Mouse (Mus musculus) kidney, embryonic 15.5 days (tissue): ENCODE data around the gene Riok1. TPM values are rescaled to one million over a fixed set of nuclear protein-coding genes. Genes with fewer than 3 reads are reported as not detected.
A peak's percentile ranks its signal among the peaks of the same experiment; 100 is the strongest.

Experiments
- ATAC-seq: fragments of 200-750 bp; cut with Nextera tagmentation; replicated peaks from 2 replicates; pipeline ENCODE4 v1.8.0; 2017; ENCODE audit warnings: moderate TSS enrichment; ENCODE audit not compliant: low FRiP score
- H3K27ac ChIP-seq: fragments of 300-500 bp; sonication (generic); 2 replicates; pipeline ENCODE4 v1.5.1; 2015; ENCODE audit warnings: mild to moderate bottlenecking, inconsistent platforms
- H3K27me3 ChIP-seq: fragments of 300-500 bp; sonication (generic); 2 replicates; pipeline ENCODE4 v1.6.1; 2015; ENCODE audit warnings: inconsistent platforms
- H3K36me3 ChIP-seq: fragments of 300-500 bp; sonication (generic); 2 replicates; pipeline ENCODE4 v1.6.1; 2015; ENCODE audit warnings: inconsistent platforms
- H3K4me1 ChIP-seq: fragments of 300-500 bp; sonication (generic); 2 replicates; pipeline ENCODE4 v1.6.1; 2015; ENCODE audit warnings: inconsistent platforms
- H3K4me2 ChIP-seq: fragments of 300-500 bp; sonication (generic); 2 replicates; pipeline ENCODE4 v1.6.1; 2015; ENCODE audit warnings: moderate library complexity, mild to moderate bottlenecking, inconsistent platforms
- H3K4me3 ChIP-seq: fragments of 300-500 bp; sonication (generic); replicated peaks from 2 replicates; pipeline ENCODE4 v1.5.1; 2015; ENCODE audit warnings: mild to moderate bottlenecking, inconsistent platforms
- H3K9ac ChIP-seq: fragments of 300-500 bp; sonication (generic); 2 replicates; pipeline ENCODE4 v1.6.1; 2015; ENCODE audit warnings: mild to moderate bottlenecking, inconsistent platforms
- H3K9me3 ChIP-seq: fragments of 300-500 bp; sonication (generic); replicated peaks from 2 replicates; pipeline ENCODE4 v1.6.1; 2016; ENCODE audit warnings: inconsistent platforms
- WGBS: fragments of 180-500 bp; shearing (Covaris S2); methylation state at CpG from one replicate; pipeline ENCODE4 v1.1.7; 2015; ENCODE audit warnings: mixed read lengths; 5-methylcytosine and 5-hydroxymethylcytosine counted together
- polyA plus RNA-seq: library from polyadenylated mRNA; unstranded; fragments of >200 nt; fragmentation: Nextera tagmentation; extraction: Ambion mirVana; gene quantifications from 2 replicates; pipeline ENCODE4 v1.2.1, GENCODE M21; 2015

Riok1 gene
- polyA plus RNA-seq, result 54.7 and 59.9 TPM in 2 replicates

DNA sequence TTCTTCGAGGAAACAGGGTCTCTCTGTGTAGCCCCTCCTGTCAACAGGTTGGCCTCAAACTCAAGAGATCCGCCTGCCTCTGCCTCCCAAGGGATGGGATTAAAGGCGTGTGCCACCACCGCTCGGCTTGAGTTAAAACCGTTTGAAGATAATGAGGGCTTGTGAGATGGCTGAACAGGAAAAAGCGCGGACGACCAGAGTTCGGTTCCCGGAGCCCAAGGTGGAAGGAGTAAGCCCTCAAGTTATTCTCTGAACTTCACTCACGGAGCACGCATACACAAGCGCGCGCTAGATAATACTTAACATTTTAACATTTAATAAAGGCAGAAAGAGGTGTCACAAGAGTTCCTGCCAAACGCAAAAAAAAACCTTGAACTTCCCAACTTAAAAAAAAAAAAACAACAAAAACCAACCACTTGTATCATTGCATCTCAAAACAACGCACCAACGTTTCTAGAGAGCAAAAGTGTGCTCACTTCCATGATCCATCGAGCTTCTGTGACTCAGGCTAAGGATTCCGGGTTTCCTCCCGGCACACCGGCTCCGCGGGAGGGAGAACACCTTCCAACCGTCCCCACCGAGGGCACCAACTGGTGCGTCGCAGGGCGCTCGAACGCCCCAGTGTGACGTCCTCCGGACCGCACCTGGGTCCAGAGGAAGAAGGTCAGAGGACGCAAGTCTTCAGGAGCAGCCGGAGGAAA is at the start of gene Riok1:
TSS of gene Riok1 (plus strand) at position 653 of the 701 bp plus-strand sequence.
- peaks cover 22% of the 10 kb centered on the region for H3K4me1 ChIP-seq
- H3K4me2 ChIP-seq, result peak within 1 kb of the TSS; percentile 90
- H3K27ac ChIP-seq, result peak within 1 kb of the TSS; percentile 86
- peaks cover 27% of the 10 kb centered on the region for H3K36me3 ChIP-seq
- no peak for ATAC-seq
- 10% methylated on average over 37 of the region's 37 CpGs for WGBS
- no peaks in the 10 kb centered on the region for H3K9me3 ChIP-seq
- no peaks in the 10 kb centered on the region for H3K27me3 ChIP-seq
- peak within 1 kb of the TSS; percentile 75 for H3K9ac ChIP-seq
- peak within 1 kb of the TSS; percentile 75 for H3K4me3 ChIP-seq

DNA sequence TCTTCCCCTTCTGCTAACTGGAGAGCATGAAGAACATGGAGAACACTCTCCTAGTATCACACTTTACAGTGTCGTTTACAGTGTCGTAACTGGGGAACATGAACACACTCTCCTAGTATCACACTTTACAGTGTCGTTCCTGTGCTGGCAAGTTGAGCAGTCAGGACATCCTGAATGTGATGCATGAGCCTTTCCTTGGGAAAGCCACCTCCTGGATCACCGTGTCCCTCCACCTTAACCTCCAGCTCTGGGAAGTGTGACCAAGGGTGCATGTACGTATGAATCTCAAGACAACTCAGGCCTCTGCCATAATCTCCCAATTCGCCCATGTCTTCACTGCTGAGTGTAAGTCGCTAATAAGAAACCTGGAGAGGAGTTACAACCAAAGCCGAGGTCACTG is 47.1 kb upstream of the Riok1 start:
- ATAC-seq, result no peak
- H3K9me3 ChIP-seq, result no peaks in the 10 kb centered on the region
- peaks cover 9% of the 10 kb centered on the region; the same call in 1 of the 2 replicates for H3K4me1 ChIP-seq
- H3K27me3 ChIP-seq, result no peaks in the 10 kb centered on the region
- no peak overlapping the region for H3K4me3 ChIP-seq
- no peak overlapping the region for H3K9ac ChIP-seq
- H3K4me2 ChIP-seq, result no peak overlapping the region
- WGBS, result 93% methylated on average over 8 of the region's 8 CpGs
- H3K36me3 ChIP-seq, result peaks cover 68% of the 10 kb centered on the region
- no peak overlapping the region for H3K27ac ChIP-seq

DNA sequence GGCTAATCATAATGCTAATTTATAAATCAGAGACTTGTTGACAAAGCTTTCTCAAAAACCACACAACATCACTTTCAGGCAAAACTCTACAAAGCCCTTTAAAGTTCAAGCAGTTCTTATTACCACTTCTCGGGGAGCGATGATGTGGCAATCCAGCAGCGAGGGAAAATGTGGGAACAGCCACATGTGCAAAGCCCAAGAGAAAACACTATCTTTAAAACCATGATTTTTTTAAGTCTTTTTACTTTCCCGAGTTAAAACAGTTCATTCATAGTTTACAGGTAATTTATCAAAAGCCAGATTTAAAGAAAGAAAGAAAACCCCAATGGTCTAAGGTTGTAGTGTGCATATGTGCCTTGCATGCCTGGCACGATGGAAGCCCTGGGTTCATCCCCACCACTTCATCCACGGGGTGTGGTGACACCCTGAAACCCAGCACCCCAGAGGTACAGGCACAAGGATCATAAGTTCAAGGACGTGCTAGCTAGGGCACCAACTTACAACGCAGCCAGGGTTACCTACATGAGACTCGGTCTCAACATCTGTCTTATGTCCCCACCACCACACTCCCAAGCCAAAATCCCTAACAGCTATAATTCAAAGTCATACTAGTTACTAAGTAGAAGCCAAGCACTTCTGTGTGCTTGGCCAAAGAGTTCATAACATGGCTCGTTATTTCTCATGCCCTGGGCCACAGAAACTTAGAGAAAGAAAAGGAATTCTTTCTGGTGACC is 44.0 kb upstream of the Riok1 start:
- peak overlapping the region; percentile 97; the same call in 1 of the 2 replicates for H3K27ac ChIP-seq
- peak overlapping the region; percentile 76 for H3K4me2 ChIP-seq
- ATAC-seq, result no peak
- H3K36me3 ChIP-seq, result peaks cover 40% of the 10 kb centered on the region
- no peaks in the 10 kb centered on the region for H3K9me3 ChIP-seq
- H3K9ac ChIP-seq, result peak overlapping the region; percentile 98
- peak overlapping the region; percentile 99 for H3K4me3 ChIP-seq
- WGBS, result 8% methylated on average over 10 of the region's 10 CpGs
- H3K27me3 ChIP-seq, result no peaks in the 10 kb centered on the region
- H3K4me1 ChIP-seq, result peaks cover 10% of the 10 kb centered on the region; the same call in 1 of the 2 replicates

DNA sequence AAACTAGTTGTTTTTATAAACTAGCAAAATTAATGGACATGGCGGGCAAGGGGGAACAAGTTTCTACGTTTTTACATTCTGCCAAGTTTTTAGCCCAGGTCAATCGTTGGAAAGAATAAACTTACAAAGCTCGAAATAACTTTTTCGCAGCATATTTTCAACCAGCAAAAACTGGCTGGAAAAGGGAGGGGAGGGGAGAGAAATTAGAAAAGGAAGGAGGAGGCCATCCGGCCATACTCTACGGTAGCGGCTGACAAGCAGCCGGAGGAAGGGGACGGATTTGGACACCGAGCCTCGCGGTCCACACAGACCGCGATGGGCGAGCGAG is 43.5 kb upstream of the Riok1 start:
- H3K27ac ChIP-seq, result peak overlapping the region; percentile 97
- no peaks in the 10 kb centered on the region for H3K9me3 ChIP-seq
- H3K36me3 ChIP-seq, result peaks cover 35% of the 10 kb centered on the region
- H3K4me2 ChIP-seq, result peak overlapping the region; percentile 76
- peaks cover 10% of the 10 kb centered on the region; the same call in 1 of the 2 replicates for H3K4me1 ChIP-seq
- H3K27me3 ChIP-seq, result no peaks in the 10 kb centered on the region
- H3K9ac ChIP-seq, result peak overlapping the region; percentile 98
- H3K4me3 ChIP-seq, result peak overlapping the region; percentile 99
- ATAC-seq, result no peak
- under 1% methylated on average over 17 of the region's 17 CpGs for WGBS

DNA sequence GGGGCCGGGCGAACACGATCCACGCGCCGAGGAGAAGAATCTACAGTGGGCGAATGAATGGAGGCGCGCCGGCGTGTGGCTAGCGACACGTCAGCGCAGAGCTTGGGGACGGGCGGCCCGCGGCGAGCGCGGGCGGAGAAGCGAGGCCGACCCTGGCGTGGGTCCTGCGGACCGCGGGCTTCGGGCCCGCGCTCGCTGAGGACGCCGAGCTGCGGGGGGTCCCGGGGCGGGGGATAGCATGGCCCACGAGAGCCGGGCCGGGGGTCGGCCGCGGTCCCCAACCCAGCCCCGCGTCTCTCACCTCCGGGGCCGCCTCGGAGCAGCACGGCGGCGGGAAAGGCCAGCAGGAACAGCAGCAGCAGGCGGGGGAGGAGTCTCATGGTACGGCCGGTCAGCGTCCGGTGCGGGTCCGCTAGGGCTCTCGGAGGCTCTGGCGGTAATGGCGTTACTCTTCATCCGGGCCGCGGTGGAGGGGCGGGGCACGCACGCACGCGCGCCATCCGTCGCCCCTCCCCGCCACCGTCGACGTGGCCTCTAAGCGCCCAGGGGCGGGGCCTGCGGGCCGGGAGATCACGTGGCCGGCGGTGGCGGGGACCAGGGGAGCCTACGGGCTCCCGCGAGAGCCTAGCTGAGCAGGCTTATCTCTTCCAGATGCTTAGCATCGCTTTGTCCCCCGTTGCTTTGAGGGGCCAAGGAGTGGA is 42.9 kb upstream of the Riok1 start, which contains the start of gene Ssr1:
TSS of gene Ssr1 (minus strand) at position 514 of the 701 bp plus-strand sequence.
- Histone ChIP-seq H3K9ac (peak within 1 kb of the TSS; percentile 98), H3K27me3 (no peaks in the 10 kb centered on the region), H3K4me3 (peak within 1 kb of the TSS; percentile 99), H3K27ac (peak within 1 kb of the TSS; percentile 97), H3K4me2 (peak within 1 kb of the TSS; percentile 76), H3K9me3 (no peaks in the 10 kb centered on the region), H3K36me3 (peaks cover 30% of the 10 kb centered on the region), H3K4me1 (peaks cover 10% of the 10 kb centered on the region; the same call in 1 of the 2 replicates)
- whole genome bisulfite sequencing, result under 1% methylated on average over 82 of the region's 89 CpGs
- peak; percentile 99 for ATAC-seq

DNA sequence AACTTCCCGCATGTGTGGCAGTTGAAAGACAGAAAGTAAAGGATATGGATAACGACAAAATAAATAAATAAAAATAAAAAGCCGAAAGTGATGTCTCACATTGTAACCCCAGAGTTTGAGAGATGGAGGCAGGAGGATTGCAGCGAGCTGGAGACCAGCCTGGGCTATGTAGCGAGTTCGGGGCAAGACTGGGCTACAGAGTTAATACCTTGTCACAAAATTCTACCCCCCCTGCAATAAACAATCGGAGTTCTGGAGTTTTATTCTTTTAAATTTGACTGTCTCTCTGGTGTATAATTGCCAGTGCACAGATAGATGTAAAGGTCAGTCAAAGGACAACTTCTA is 42.4 kb upstream of the Riok1 start:
- Histone ChIP-seq H3K9me3 (no peaks in the 10 kb centered on the region), H3K27me3 (no peaks in the 10 kb centered on the region), H3K27ac (peak overlapping the region; percentile 97), H3K4me1 (peaks cover 10% of the 10 kb centered on the region; the same call in 1 of the 2 replicates), H3K4me2 (peak overlapping the region; percentile 76), H3K4me3 (peak overlapping the region; percentile 99), H3K36me3 (peaks cover 25% of the 10 kb centered on the region), H3K9ac (peak overlapping the region; percentile 98)
- ATAC-seq, result peak; percentile 59
- WGBS, result 19% methylated on average over 7 of the region's 7 CpGs

DNA sequence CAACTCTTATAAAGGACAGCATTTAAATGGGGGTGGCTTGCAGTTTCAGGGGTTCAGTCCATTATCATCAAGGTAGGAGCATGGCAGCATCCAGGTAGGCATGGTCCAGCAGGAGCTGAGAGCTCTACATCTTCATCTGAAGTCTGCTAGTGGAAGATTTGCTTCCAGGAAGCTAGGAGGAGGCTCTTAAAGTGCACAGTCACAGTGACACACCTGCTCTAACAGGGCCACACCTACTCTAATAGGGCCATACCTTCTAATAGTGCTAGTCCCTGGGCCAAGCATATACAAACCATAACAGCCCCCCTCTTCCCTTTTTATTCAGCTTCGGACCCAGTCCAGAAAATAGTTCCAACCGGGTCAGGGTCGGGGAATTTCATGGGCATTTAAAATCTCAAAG is 37.1 kb upstream of the Riok1 start:
- Histone ChIP-seq H3K4me3 (no peak overlapping the region), H3K9ac (no peak overlapping the region), H3K27ac (no peak overlapping the region), H3K9me3 (no peaks in the 10 kb centered on the region), H3K27me3 (no peaks in the 10 kb centered on the region), H3K4me2 (no peak overlapping the region), H3K36me3 (no peaks in the 10 kb centered on the region), H3K4me1 (0 out of 2 replicates have a peak, but pooled peaks cover under 1% of the 10 kb centered on the region)
- 84% methylated on average over 3 of the region's 3 CpGs for WGBS
- no peak for ATAC-seq

DNA sequence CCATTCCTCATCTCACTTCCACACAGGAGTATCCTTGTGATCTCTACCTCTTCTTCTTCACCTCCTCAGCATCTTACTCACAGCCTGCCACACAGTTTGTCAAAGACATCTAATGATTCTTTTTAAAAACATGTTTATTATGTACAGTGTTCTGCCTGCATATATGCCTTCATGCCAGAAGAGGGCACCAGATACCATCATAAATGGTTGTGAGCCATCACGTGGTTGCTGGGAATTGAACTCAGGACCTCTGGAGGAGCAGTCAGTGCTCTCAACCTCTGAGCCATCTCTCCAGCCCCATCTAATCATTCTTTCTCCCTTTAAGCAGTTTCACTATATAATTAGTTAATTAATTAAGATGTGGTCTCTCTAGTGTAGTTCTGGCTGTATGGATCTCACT is 34.3 kb upstream of the Riok1 start:
- Histone ChIP-seq H3K4me1 (no peaks in the 10 kb centered on the region), H3K9ac (no peak overlapping the region), H3K9me3 (no peaks in the 10 kb centered on the region), H3K27me3 (no peaks in the 10 kb centered on the region), H3K27ac (no peak overlapping the region), H3K36me3 (no peaks in the 10 kb centered on the region), H3K4me2 (no peak overlapping the region), H3K4me3 (no peak overlapping the region)
- no peak for ATAC-seq
- WGBS, result 38% methylated on average over 1 of the region's 1 CpGs

DNA sequence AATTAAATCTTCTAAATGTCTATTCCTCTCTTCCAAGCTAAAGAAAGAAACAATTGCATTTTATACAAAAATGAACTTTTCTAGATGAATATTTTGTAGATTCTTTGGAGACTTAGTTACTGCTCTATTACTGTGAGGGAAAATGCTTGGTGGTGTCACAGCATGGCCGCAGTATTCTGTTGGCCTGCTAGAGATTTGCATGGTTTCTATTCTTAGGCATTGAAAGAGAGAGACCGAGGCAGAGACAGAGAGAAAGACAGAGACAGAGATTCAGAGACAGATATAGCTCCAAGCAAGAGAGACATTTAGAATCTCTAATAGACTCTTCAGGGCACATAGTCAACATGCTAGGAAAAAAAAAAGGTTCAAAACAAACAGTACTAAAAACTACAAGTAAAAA is 28.8 kb upstream of the Riok1 start:
- no peaks in the 10 kb centered on the region for H3K27me3 ChIP-seq
- H3K4me1 ChIP-seq, result no peaks in the 10 kb centered on the region
- no peak overlapping the region for H3K4me2 ChIP-seq
- H3K36me3 ChIP-seq, result no peaks in the 10 kb centered on the region
- 86% methylated on average over 2 of the region's 2 CpGs for WGBS
- no peaks in the 10 kb centered on the region for H3K9me3 ChIP-seq
- H3K9ac ChIP-seq, result no peak overlapping the region
- ATAC-seq, result no peak
- H3K4me3 ChIP-seq, result no peak overlapping the region
- no peak overlapping the region for H3K27ac ChIP-seq

DNA sequence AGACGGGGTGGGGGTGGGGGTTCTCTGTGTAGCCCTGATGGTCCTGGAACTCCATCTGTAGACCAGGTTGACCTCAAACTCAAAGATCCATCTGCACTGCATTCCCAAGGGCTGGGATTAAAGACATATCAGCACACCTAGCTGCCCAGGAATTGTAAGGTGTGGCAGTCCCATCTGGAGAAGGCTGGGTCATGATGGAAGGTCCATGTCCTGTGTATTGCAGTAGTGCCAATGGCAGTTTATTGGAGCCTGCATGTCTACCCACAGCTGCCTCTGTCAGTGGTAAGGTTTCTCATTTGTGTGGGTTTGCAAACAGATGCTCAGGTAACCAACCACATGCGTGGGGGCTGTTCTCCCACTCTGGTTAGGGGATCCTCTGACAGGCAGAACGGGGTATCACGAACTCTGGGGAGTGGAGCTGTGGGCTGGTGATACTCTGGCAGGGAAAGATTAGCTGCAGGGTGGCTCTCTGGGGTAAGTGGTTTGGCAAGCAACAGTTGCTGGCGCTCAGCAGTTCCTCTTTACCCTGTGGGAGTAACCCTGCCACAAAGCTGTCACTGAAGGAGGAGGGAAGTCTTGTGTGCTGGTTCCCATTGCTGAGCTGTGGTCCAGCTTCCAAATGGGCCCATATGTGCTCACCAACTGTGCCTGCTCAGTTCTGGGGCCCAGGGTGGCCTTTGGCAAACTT is 26.9 kb upstream of the Riok1 start:
- no peaks in the 10 kb centered on the region for H3K27me3 ChIP-seq
- no peak overlapping the region for H3K27ac ChIP-seq
- 72% methylated on average over 5 of the region's 5 CpGs for WGBS
- no peaks in the 10 kb centered on the region for H3K9me3 ChIP-seq
- no peaks in the 10 kb centered on the region for H3K36me3 ChIP-seq
- H3K9ac ChIP-seq, result no peak overlapping the region
- ATAC-seq, result no peak
- no peak overlapping the region for H3K4me2 ChIP-seq
- H3K4me1 ChIP-seq, result no peaks in the 10 kb centered on the region
- H3K4me3 ChIP-seq, result no peak overlapping the region

DNA sequence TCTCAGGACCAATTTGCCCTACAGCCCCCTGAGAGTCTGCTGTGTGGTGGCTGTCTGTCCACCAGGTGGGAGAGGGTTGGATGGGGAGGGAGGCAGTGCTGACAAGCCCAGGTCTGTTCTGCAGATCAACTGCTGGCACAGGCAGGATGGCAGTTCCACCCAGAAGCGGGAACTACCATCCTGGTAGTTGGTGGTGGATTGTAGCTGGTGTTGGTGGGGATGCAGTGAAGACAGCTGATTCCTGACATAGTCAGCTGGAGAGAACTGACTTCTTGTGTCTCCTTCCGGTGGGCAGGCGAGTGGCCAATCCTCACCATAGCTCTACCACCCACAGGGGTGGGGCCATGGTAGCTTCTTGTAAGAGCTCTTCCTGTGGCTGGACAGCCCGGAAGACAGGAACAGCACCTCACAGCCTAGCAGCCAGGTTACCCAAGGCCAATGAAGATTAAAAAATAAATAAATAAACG is 26.3 kb upstream of the Riok1 start:
- Histone ChIP-seq H3K9ac (no peak overlapping the region), H3K4me3 (no peak overlapping the region), H3K36me3 (no peaks in the 10 kb centered on the region), H3K4me1 (no peaks in the 10 kb centered on the region), H3K9me3 (no peaks in the 10 kb centered on the region), H3K27me3 (no peaks in the 10 kb centered on the region), H3K4me2 (no peak overlapping the region), H3K27ac (no peak overlapping the region)
- no peak for ATAC-seq
- WGBS, result 80% methylated on average over 5 of the region's 5 CpGs
